Mouse (Mus musculus) liver, adult (tissue): ENCODE data around the gene Cstf3.

ENCODE experiments used
- GATA4 ChIP-seq: IDR thresholded peaks from 2 replicates; pipeline ENCODE4 v1.6.1; 2014; ENCODE audit warnings: mild to moderate bottlenecking, low read length; ENCODE audit not compliant: insufficient replicate concordance

Cstf3 gene

DNA sequence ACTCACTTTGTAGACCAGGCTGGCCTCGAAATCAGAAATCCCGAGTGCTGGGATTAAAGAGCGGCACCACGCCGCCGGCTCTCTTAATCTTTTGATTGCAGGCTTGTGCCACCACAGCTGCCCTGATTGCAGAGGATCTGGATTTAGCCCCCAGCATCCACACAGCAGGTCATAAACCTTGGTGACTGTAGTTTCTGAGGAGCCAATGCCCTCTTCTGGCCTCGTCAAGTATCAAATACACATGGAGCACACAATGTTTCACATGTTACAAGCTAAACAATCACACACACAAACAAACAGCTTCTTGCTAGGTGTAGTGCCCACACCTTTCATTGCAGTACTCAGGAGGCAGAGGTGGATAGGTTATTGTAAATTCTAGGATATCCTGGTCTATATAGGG, 6.1 kb upstream of the Cstf3 start:
- no peak for TF ChIP-seq GATA4

DNA sequence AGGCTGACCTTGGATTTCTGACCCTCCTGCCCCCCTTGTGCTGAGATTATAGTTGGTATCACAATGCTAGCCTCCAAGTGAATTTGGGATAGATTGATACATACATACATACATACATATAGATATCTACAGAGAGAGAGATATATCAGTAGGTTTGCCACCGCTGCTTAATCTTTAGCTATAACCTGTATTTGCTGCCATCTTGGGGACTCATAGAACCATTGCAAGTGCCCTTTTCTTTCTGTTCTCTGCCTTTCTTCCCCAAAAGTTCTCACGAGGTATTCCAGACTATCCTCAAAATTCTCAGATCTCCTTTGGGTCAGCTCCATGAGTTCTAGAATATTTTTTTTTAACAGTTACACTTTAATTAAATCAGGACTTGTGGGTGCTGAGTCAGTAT, 4.7 kb upstream of the Cstf3 start:
- no peak for TF ChIP-seq GATA4

DNA sequence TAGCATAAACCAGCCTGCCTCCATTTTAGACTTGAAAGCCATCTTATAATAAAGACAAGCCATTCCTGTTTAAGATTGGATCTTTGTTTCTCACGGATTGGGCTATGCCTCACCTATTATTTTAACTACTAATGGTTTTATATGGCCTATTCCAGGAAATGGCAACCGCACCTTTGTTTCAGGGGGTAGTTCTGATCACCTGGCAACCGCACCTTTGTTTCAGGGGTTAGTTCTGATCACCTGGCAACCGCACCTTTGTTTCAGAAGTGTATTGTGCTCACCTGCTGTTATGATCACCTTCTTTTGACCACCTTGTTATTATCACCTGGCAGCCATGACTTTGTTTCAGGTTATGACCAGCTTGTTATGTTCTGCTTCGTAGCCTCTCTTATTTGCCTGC, 1.8 kb upstream of the Cstf3 start:
- TF ChIP-seq GATA4 = no peak

DNA sequence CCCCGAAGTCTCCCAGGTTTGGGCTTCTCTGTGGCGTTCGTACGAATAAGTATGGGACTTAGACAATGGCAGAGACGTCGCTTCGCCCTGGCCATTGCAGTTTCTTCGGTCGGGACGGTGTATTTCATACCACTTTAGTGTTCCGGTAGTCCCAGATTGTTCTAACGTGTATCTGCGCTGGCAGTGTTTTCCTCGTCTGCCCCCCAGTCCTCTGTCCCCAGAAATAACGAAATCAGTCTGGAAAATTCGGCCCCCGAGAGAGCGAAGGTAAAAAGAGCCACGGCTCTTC, 450 bp downstream of the Cstf3 start:
- TF ChIP-seq GATA4 = no peak

DNA sequence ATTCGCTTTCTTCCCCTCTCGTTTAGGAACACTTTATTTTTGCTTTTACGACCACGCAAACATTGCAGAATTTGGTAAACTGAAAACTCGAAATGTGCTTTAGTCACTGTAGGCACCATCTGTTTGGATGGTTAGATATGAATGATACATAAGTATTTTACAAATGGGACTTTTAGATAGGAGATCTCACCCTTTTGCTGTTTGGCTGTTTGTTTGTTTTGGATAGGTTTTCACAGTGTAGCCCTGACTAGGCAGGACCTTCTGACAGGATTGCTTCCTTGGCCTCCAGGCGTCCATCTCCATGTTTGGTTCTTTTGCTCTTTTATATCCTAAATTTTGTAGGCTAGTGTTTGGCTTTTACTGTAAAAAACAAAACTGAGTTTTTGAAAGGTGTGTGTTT, 818 bp downstream of the Cstf3 start:
- no peak for TF ChIP-seq GATA4

DNA sequence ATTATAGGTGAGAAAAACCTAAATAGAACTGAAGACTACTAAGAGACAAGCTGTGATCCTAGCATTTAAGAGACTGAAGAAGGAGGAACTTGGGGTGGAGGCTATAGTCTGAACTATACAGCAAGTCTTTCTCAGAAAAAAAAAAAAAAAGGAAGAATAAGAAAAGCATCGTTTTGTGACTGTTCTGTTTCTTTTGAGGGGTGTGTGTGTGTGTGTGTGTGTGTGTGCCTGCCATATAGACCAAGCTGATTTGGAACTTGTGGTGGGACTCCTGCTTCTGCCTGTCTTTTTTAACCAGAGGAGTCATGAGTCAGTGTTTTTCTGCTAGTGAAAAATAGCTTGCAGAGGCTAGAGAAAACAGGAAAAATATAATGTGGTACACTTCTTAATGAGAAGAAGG, 4.7 kb downstream of the Cstf3 start:
- no peak for TF ChIP-seq GATA4

DNA sequence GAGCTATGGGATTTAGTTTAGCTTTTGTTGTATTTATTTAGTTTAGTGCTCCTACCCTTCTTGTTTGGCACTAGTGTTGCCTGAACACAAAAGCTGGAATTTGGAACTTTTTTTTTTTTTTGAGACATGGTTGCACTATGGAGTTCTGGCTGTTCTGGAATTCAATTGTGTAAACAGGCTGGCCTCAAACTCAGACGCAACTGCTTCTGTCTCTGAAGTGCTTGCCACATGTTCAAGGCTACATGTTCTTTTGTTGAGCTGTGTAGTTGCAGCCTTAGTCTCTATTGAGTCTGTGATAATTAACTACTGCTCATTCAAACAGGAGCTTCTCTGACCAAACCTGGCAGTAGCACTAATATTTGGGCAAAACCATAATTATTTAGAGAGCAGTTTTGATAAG, 13.1 kb downstream of the Cstf3 start:
- TF ChIP-seq GATA4 = no peak

DNA sequence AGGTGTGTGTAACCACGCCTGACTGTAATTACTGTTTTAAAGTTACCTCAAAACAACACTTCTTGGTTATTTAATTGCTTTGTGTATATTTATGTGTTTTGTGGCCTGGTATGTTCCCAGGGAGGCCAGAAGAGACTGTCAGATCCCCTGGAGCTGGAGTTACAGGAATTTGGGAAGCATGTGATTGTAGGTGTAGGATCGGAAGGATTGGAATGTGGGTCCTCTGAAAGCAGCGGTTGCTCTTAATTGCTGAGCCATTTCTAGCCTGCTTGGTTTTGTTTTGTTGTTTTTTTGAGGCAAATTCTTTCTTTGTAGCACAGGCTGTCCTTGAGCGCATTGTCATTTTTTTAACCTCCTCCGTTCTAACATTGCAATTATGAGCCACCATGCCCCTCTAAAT, 14.4 kb downstream of the Cstf3 start:
- no peak for TF ChIP-seq GATA4

DNA sequence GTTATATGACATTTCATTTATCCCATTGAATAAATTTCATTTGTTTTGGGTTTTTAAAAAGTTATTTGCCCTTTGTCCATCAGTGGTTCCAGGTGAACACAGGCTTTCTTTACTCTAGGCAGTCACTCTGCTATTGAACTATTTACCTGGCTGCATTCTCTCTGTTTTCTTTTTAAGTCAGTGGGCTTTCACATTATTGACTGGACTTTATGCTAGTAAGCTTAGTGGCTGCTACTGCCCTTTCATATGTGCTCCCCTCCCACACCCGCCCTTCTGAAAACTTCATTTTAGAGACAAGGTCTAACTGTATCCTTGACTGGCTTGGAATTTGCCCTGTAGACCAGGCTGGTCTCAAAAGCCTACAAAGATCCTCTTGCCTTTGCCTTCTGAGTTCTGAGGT, 15.2 kb downstream of the Cstf3 start:
- no peak for TF ChIP-seq GATA4

DNA sequence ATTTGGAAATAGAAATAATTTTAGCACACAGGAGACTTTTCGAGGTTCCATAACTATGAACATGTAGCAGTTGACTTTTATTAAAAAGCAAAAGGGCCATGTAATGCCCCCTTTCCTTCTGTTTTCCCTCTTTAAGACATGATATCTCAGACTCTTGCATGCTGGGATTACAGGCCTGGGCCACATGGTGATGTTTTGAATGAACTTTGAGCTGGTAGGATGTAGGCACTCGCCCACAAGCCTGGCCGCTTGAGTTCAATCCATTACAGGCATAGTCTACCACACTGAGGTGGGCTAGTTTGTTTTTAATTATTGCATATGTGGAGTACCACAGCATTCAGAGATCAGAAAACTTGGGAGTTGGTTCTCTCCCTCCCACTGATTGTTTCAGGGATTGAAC, 24.5 kb downstream of the Cstf3 start:
- TF ChIP-seq GATA4 = no peak

DNA sequence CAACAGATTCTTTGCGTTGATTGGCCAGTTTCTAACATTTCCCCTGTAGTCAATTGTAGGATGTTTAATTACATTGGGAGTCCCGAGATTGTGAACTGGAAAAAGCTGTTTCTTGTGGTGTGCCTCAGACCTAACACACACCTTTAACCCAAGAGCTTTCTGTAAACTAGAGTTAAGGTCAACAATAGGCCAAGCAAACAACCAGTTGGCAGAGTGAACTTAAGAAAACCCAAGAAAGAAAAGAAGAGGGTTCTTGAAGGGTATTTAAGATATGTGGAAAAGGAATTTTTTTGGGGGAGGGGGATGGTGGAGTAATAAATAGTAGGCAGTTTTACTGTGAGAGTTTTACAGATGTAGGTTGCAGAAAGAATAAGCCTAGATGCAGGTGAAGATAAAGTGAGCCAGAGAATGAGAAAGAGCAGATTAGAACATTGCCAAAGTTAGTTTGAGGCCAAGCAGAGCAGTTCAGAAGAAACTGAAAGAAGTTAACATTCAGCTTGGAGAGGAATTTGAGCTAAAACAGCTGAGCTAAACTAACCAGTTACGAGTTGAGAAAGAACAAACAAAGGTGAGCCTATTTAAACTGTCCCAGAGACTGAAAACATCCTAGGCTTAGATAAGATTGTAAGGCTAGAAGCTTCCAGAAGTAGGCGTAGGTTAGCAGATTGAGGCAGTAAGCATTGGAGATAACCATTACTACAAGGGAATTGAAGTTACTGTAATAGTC, 25.8 kb downstream of the Cstf3 start:
- no peak; the same call in 1 of the 2 replicates for TF ChIP-seq GATA4

DNA sequence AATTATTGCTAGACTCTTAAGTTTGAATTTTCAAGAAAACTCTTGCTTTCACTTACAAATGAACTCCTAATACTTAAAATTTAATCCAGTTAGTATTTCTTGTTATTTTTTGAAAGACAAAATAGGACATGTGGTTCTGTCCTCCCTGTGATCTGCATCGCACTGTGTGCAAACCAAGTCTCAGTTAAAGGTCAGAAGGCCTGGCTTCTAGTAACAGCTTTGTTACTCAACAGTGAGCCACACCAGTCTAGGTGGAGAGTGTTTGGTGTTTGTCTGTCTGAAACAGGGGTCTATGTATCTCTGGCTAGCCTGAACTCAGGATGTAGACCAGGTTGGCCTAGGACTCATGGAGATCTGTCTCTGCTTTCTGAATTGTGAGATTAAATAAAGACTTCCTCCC, 68.3 kb downstream of the Cstf3 start:
- TF ChIP-seq GATA4 = no peak

DNA sequence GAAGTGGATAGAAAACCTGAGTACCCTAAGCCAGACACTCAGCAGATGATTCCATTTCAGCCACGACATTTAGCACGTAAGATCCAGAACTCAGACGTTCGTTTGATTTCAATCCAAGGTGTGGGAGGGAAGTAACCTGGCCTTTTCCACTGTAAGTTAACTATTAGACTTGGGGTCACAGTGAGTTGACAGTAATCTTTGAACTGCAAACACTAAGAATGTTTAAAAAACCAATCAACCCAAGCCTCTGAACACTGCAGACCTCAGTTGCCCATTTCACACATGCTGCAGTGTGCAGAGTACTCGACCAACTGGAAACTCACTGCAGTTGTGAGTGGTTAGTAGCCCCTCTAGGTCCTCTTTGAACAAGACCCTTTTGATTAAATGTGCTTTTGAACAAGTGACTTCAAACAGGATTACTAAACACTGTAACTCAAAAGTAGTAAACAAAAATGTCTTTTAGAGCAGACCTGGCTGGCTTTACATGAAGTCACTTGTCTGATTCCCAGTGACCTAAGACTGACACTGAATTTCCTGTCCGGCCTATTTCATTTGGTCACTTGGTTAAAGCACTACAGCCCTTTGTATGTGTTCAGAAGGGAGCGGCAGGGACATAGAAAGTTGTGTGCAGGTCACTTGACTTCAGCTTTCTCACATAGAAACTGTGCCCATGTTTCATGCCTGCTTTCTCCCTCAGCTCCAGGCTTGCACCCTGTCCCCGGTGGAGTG, 73.2 kb downstream of the Cstf3 start:
- TF ChIP-seq GATA4 = no peak

DNA sequence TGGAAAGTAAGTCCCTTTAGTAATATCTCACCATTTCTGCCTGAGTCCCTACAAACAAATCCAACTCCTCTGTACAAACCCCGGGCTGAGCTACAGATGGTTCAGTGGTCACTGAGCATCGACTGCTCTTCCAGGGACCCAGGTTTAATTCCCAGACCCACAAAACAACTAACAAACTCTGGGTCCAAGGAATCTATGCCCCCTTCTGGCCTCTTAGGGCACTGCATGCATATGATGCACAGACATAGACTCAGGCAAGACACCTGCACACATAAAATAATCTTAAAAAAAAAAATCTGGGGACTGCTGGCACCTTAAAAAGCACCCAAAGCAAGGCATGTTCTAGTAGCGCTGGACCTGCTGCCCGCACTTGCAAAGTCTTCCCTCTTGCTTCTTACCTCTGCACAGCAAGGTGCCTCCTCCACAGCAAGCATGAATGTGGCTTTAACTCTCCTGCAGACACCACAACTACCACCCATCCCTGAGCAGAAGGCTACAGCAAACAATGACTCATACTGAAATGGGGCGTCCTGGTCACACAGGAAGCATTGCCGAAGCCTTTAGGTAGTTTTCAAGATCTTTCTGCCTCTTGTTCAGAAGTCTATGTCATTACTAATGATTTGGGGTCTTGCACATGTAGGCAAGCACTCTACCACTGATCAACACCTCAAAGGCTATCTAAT, 78.9 kb downstream of the Cstf3 start:
- no peak for TF ChIP-seq GATA4

DNA sequence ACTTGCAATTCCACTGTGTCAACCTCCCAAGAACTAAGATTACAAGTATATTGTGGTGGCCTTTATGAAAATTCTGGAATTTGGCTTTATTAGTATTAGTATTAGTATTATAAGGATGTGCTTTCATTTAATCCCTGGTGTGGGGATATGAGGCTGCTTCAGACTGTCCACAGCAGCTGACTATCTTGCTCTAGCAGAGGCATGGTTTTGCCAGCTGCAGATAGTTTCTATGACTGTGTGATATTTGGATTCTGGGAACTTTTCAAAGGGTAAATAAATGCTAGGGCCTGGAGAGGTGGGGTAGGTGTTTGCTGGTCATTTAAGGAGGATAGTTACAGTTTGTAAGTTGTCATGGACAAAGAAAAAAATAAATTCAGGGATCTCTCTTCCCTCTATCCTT, 81.4 kb downstream of the Cstf3 start:
- TF ChIP-seq GATA4 = no peak

DNA sequence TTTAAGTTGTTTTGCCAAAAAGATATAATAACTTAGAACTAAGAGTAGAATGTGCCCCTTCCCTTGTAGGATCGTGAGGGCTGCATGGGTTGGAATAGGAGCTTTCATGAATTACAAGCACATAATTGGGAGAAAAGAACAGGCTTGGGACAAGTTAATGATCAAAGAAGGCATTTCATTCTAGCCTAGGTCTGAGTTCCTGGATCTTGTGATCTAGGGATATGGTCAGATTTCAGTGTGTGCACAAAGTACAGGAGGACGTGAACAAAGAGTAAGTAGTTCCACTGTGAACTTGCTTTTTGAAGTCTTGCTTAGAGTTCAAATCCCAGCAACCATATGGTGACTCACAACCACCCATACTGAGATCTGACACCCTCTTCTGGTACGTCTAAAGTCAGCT, 87.0 kb downstream of the Cstf3 start:
- TF ChIP-seq GATA4 = no peak
